ENCODE assay signal across 9 mouse cellular contexts in genomic region chr3:32364195-32364594, GRCm38 (mm10). TPM values are rescaled to one million over a fixed set of nuclear protein-coding genes. Genes with fewer than 3 reads are reported as not detected.
DNase-seq lines count a peak whose midpoint lies in the region; ATAC-seq and TF ChIP-seq lines count a peak whose summit lies in the region.
"Had no signal": no experiment of that assay in that cellular context is flagged by ENCODE, and none has a peak within 500 bp of the region (broad histone marks: within the 10 kb centered on the region; RNA-seq: fewer than 3 reads in every experiment).

No protein-coding gene starts in this region.

- 0 out of 2 replicates have a peak, but pooled peaks cover 3% of the 10 kb centered on the region for H3K4me1 ChIP-seq in neural tube, embryonic 11.5 days (ENCODE audit: control insufficient read depth, insufficient read depth, low read length)
- H3K4me1 ChIP-seq in intestine, embryonic 14.5 days (replicated peaks; ENCODE audit: control insufficient read depth, insufficient read depth, low read length): 0 out of 2 replicates have a peak, but pooled peaks cover 3% of the 10 kb centered on the region
- no peaks in the 10 kb centered on the region; the same call in 1 of the 2 replicates for H3K4me1 ChIP-seq in stomach, postnatal 0 days (replicated peaks; ENCODE audit: control insufficient read depth, insufficient read depth)

- no peak overlapping the region for H3K9ac ChIP-seq in neural tube, embryonic 11.5 days (ENCODE audit: low read length)
- peak overlapping the region; percentile 65; the same call in 1 of the 2 replicates for H3K9ac ChIP-seq in intestine, embryonic 14.5 days (ENCODE audit: low read length)
- no peak overlapping the region for H3K9ac ChIP-seq in stomach, postnatal 0 days (ENCODE audit: low read length)

- H3K27me3 ChIP-seq in neural tube, embryonic 11.5 days (ENCODE audit: control insufficient read depth, insufficient read depth, low read length): no peaks in the 10 kb centered on the region
- no peaks in the 10 kb centered on the region for H3K27me3 ChIP-seq in intestine, embryonic 14.5 days (replicated peaks; ENCODE audit: control insufficient read depth, insufficient read depth, low read length)
- H3K27me3 ChIP-seq in stomach, postnatal 0 days (ENCODE audit: control insufficient read depth, insufficient read depth, low read length): no peaks in the 10 kb centered on the region

- 44% methylated on average over 4 of the region's 4 CpGs for WGBS in neural tube, embryonic 11.5 days
- WGBS in intestine, embryonic 14.5 days: 56% methylated on average over 4 of the region's 4 CpGs
- WGBS in stomach, postnatal 0 days: 43% methylated on average over 4 of the region's 4 CpGs

- H3K4me2 ChIP-seq in neural tube, embryonic 11.5 days (ENCODE audit: low read depth): peak overlapping the region; percentile 79
- peak overlapping the region; percentile 79 for H3K4me2 ChIP-seq in intestine, embryonic 14.5 days (ENCODE audit: low read length)
- H3K4me2 ChIP-seq in stomach, postnatal 0 days (replicated peaks; ENCODE audit: low read depth): peak overlapping the region; percentile 28

- ATAC-seq in neural tube, embryonic 11.5 days (ENCODE audit: insufficient read depth, low FRiP score, low TSS enrichment): no peak
- ATAC-seq in intestine, embryonic 14.5 days (replicated peaks; ENCODE audit: low FRiP score, low TSS enrichment, low read depth): no peak
- ATAC-seq in stomach, postnatal 0 days (ENCODE audit: low FRiP score, low TSS enrichment): no peak
- no peak for ATAC-seq in megakaryocyte-erythroid progenitor cell, adult 5-6 weeks (replicated peaks; ENCODE audit: low FRiP score, low TSS enrichment, poor library complexity, severe bottlenecking)

- TF ChIP-seq CTCF in stomach, postnatal 0 days (IDR thresholded peaks at IDR 0.05; ENCODE audit: low read depth): no peak

- DNase-seq in cerebellum, adult 9-10 months: peak; percentile 39
- no peak for DNase-seq in cerebellum, postnatal 25 days
- no peak for DNase-seq in neural tube, embryonic 11.5 days (ENCODE audit: low spot score)
- DNase-seq in neural tube, embryonic 10.5 days (ENCODE audit: extremely low spot score, low spot score): no peak
- no peak for DNase-seq in intestine, embryonic 14.5 days (ENCODE audit: low spot score)
- no peak for DNase-seq in stomach, postnatal 0 days (ENCODE audit: low spot score)
- no peak for DNase-seq in gastrocnemius, adult 8-10 months (ENCODE audit: low spot score in 2 of 2)

- H3K27ac ChIP-seq in neural tube, embryonic 11.5 days (ENCODE audit: low read depth, low read length): no peak overlapping the region
- no peak overlapping the region for H3K27ac ChIP-seq in intestine, embryonic 14.5 days (ENCODE audit: low read depth)
- H3K27ac ChIP-seq in stomach, postnatal 0 days (replicated peaks): no peak overlapping the region
- H3K27ac ChIP-seq: liver, embryonic 15.5 days had no signal

- TF ChIP-seq EP300 in stomach, postnatal 0 days (optimal IDR thresholded peaks at IDR 0.05): no peak

- H3K4me3 ChIP-seq in neural tube, embryonic 11.5 days (ENCODE audit: low read depth, low read length): 0 out of 2 replicates have a peak overlapping the region, but pooled peaks have one; percentile 1
- peak overlapping the region; percentile 60; the same call in 1 of the 2 replicates for H3K4me3 ChIP-seq in intestine, embryonic 14.5 days (ENCODE audit: low read depth, low read length)
- H3K4me3 ChIP-seq in stomach, postnatal 0 days (ENCODE audit: low read depth, low read length): no peak overlapping the region; the same call in 1 of the 2 replicates

- no peaks in the 10 kb centered on the region for H3K36me3 ChIP-seq in neural tube, embryonic 11.5 days (ENCODE audit: control insufficient read depth, insufficient read depth, low read length)
- H3K36me3 ChIP-seq in intestine, embryonic 14.5 days (ENCODE audit: control insufficient read depth, insufficient read depth, low read length): no peaks in the 10 kb centered on the region
- no peaks in the 10 kb centered on the region for H3K36me3 ChIP-seq in stomach, postnatal 0 days (ENCODE audit: control insufficient read depth, insufficient read depth, low read length)
- H3K36me3 ChIP-seq: liver, embryonic 15.5 days had no signal

- no peaks in the 10 kb centered on the region for H3K9me3 ChIP-seq in neural tube, embryonic 11.5 days (ENCODE audit: control insufficient read depth, low read length)
- H3K9me3 ChIP-seq in intestine, embryonic 14.5 days (ENCODE audit: control insufficient read depth, low read length): no peaks in the 10 kb centered on the region
- H3K9me3 ChIP-seq in stomach, postnatal 0 days (ENCODE audit: control insufficient read depth, low read length): no peaks in the 10 kb centered on the region
- H3K9me3 ChIP-seq: liver, embryonic 15.5 days had no signal

RNA-seq across cellular contexts. Expression of gene Zmat3, which starts 1.6 kb away (rescaled TPM):
- 10.6 and 11.5 TPM in 2 replicates for polyA plus RNA-seq in neural tube, embryonic 11.5 days (2014; fragmentation: Nextera tagmentation; extraction: Ambion mirVana)
- 5.9 and 7.7 TPM in 2 replicates for polyA plus RNA-seq in intestine, embryonic 14.5 days (2014; fragmentation: Nextera tagmentation; extraction: Ambion mirVana)
- polyA plus RNA-seq in stomach, postnatal 0 days (2015; fragmentation: Nextera tagmentation; extraction: Ambion mirVana): 3.8 and 4.4 TPM in 2 replicates
- total RNA-seq in gastrocnemius, adult 8-10 months (2022): 1 to 10 TPM; 7.1 to 9.7 (median 8.6) TPM
- 7.7 and 14.9 TPM in 2 replicates for total RNA-seq in megakaryocyte-erythroid progenitor cell, adult 5-6 weeks (2014; fragmentation: Nextera tagmentation)
- 2.0 and 3.0 TPM in 2 replicates for total RNA-seq in megakaryocyte-erythroid progenitor cell, adult 5-6 weeks (2017)

RNA-seq across cellular contexts. Expression of gene Pik3ca, which starts 33.3 kb away (rescaled TPM):
- polyA plus RNA-seq in neural tube, embryonic 11.5 days (2014; fragmentation: Nextera tagmentation; extraction: Ambion mirVana): 17.2 and 23.0 TPM in 2 replicates
- 16.7 and 19.1 TPM in 2 replicates for polyA plus RNA-seq in intestine, embryonic 14.5 days (2014; fragmentation: Nextera tagmentation; extraction: Ambion mirVana)
- 5.8 and 6.4 TPM in 2 replicates for polyA plus RNA-seq in stomach, postnatal 0 days (2015; fragmentation: Nextera tagmentation; extraction: Ambion mirVana)
- 10 to 100 TPM; 40.7 to 50.6 (median 45.8) TPM for total RNA-seq in gastrocnemius, adult 8-10 months (2022)
- 15.5 and 20.1 TPM in 2 replicates for total RNA-seq in megakaryocyte-erythroid progenitor cell, adult 5-6 weeks (2014; fragmentation: Nextera tagmentation)
- total RNA-seq in megakaryocyte-erythroid progenitor cell, adult 5-6 weeks (2017): 26.6 and 28.1 TPM in 2 replicates

Comparison
In these comparisons a context has a peak if more than half of its experiments do, and no peak if none do; other contexts are left out.
1. H3K4me2 ChIP-seq: peak in every context shown above with its lines; median percentile 79 in neural tube, embryonic 11.5 days; 79 in intestine, embryonic 14.5 days; 28 in stomach, postnatal 0 days.